Mouse (Mus musculus) WW6 (cell line): Measurements from ENCODE around the gene Hipk2.

Source experiments
- DNase-seq: peaks from one replicate; pipeline ENCODE4 v3.0.0-alpha.2; 2013; ENCODE audit warnings: low read depth, low spot score

Hipk2 gene

GRCm38 (mm10) chr6:38902820-38903439 is 27.0 kb upstream of the Hipk2 start:
- no peak for DNase-seq

DNA sequence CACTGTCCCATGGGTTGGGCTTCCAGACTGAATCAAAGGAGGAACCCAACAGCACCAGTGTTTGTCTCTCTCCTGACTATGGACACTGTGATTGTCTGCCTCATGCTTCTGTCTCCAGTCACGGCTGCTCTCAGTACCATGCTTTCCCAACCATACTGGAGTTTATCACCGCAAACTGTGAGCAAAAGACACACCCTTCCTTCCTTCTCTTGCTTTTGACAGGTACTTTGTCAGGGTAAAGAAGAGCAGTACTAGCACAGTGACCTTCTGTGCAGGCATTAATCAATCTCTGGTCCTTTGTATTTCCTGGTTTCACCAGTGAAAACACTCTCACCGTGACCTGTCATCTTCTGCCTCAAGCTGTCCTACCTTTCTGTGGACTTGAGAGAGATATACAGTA is 25.7 kb upstream of the Hipk2 start:
- DNase-seq: no peak

DNA sequence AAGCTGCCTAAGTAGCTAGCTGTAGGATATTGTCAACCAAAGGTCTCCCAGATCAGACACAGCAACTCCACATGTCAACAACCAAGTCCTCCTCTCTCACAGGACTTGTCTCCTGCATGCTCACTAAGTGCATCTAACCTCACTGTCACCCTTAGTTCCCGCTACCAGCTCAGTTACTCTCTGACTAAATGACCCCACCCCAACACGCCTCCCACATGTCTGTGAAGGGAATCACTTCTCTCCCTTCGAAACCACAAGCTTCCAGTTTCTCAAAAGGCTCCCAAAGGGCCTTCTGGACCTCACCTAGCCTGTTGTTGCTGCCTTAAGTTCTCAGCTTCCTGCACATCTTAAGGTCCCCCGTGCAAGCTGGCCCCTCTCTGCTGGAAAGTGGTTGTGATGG is 25.2 kb upstream of the Hipk2 start:
- DNase-seq: no peak

GRCm38 (mm10) chr6:38900479-38901126 is 24.6 kb upstream of the Hipk2 start:
- DNase-seq: no peak

GRCm38 (mm10) chr6:38900073-38900472 is 24.1 kb upstream of the Hipk2 start:
- DNase-seq: no peak

DNA sequence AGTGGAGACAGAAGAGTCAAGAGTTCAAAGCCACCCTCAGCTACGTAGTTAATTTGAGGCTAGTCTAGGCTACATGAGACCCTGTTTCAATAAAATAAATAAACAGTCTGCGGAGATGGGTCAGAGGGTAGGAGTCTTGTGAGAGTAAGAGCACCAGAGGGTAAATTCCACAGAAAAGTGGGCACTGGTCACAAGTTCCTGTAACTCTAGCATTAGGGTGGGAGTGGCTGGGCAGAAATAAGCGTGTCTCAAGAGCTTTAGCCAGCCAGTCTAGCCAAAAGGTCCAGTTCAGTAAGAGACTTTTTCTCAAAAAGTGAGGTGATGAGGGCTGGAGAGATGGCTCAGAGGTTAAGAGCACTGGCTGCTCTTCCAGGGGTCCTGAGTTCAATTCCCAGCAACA is 17.6 kb upstream of the Hipk2 start:
- DNase-seq: no peak

DNA sequence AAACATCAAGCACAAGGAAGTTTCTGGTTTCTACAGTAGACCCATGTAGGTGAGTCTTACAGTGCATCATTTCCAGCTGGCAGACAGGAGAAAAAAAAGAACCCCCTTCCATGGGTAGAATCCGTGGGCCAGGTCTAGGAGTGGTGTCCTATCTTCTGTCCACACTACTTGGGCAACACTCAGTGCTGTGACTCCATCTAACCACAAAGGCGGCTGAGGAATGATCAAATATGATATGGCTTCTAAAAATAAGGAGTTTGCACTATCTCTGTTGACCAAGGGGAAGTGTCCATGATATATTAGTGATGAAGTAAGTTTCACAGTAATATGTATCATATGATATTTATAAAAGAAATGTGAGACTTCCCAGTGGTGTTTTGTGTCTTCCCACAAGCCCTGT is 16.1 kb upstream of the Hipk2 start:
- DNase-seq: no peak

DNA sequence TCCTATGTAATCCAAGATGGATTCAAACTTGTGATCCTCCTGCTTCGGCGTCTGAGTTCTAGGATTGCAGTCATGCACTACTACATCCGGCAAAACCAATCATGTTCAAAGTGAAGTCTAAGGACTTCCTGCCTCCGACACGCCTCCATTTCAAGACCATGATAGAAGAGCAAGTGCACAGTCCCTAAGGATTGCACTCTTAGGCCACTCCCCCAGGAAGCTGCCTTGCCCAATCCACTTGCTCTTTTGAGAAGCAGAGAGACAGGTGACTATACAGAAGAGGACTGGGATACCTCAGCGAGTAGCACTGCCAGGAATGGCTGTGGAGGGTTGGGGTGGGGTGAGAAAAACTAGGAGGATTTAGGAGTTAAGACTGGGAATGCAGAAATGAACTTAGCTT is 13.2 kb upstream of the Hipk2 start:
- DNase-seq: no peak

- DNase-seq: no peak
Observed at GRCm38 (mm10) chr6:38887436-38887835, 11.5 kb upstream of the Hipk2 start.

GRCm38 (mm10) chr6:38885132-38885531 is 9.2 kb upstream of the Hipk2 start:
- no peak for DNase-seq

GRCm38 (mm10) chr6:38884482-38884881 is 8.5 kb upstream of the Hipk2 start:
- no peak for DNase-seq

- no peak for DNase-seq
Observed at GRCm38 (mm10) chr6:38882728-38883171, 6.8 kb upstream of the Hipk2 start.

DNA sequence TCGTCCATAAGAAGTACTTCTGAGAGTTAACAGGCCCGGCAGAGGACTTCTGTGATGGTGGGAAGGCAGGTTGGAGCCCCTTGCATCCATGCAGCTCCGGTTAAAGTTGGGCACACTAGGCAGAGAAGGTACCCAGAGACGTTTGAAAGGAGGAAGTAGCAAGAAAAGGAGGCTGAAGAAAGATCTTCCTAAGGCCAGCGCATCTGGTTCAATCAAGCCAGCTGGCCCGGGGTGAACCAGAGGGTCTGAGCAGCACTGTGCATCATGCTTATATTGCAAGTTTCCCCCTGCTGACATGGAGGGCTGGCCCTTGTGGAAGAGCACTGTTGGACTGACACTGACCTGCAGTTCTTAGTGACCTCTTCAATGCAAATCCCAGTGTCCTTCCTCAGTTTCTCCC is 6.0 kb upstream of the Hipk2 start:
- no peak for DNase-seq

DNA sequence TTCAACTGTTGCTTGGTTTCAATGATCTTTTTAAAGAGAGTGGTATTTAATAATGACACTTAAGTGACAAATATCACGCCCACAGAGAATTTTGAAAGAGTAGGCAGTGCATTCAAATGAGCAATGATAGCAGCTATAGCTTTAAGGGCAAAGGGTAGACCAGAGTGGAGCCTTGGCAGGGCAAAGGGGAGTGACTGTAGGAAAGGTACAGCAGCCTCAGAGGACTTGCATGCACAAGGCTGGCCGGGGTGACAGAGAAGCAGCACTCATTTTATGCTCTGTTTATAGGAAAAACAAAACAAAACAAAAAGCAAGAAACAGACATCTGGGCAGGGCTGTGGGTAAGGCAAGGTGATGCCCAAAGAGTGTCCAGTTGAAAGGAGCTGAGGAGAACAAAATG is 5.5 kb upstream of the Hipk2 start:
- DNase-seq: no peak

- DNase-seq: no peak
Observed at GRCm38 (mm10) chr6:38877674-38878073, 1.7 kb upstream of the Hipk2 start.

DNA sequence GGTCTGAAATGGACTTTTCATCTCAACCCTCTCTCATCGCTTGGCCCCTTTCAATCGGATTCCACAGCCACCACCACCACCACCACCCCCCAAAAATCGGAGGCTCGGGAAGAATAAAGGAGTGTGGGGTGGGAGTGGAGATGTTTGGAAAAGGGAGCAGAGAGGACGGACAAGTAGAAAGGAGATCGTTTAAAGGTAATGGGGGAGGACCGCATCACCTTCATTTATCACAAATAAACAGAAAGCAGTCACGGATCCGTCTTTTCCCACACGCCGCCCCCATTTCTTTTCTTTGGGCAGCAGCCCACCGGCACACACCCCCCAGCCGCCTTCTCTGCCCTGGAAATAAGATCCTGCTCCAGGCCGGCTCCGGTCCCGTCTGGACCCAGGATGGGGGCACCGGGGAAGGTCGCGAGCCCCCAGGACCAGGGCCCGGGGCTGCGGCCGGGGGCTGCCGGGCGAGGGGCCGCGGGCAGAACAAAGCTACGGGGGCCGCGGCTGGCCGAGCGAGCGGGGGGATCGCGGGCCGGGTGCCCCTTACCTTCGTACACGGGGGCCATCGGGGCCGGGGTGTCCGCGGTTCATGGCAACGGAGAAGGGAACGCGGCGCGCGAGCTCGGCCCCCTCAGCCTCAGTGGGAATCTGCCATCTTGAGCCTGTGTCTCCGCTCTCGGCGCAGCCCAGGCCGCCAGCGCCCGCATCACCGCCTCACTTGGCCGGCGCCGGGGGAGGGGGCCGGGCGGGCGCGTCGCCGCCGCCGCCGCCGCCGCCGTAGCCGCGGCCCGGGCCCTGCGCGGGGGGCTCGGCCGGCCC is 501 bp downstream of the Hipk2 start, which contains the start of gene Tbxas1:
Gene Tbxas1 (plus strand): TSS at position 147 of the 813 bp plus-strand sequence.
- no peak for DNase-seq

- DNase-seq: no peak
Observed at GRCm38 (mm10) chr6:38874565-38875257, 1.3 kb downstream of the Hipk2 start.

DNA sequence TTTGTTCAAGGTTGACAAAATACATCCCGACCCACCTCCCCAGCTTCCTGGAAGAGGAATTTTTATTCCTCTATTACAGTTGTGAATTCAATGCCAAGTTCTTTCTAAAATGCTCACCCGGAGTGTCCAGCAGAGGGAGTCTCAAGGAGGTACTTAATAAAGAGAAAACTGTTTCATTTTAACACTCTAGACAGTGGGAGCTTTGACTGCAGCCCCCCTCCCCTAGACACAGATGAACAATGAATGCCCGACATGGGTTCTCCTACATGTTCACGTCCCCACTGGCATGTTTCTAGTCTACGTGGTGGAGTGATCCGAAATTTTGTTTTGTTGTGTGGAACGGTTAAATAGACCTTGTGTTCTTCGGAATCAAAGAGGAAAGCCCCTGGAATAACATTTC is 1.9 kb downstream of the Hipk2 start:
- no peak for DNase-seq

- no peak for DNase-seq
Observed at GRCm38 (mm10) chr6:38873316-38873715, 2.6 kb downstream of the Hipk2 start.

GRCm38 (mm10) chr6:38871051-38871450 is 4.9 kb downstream of the Hipk2 start:
- DNase-seq: no peak

DNA sequence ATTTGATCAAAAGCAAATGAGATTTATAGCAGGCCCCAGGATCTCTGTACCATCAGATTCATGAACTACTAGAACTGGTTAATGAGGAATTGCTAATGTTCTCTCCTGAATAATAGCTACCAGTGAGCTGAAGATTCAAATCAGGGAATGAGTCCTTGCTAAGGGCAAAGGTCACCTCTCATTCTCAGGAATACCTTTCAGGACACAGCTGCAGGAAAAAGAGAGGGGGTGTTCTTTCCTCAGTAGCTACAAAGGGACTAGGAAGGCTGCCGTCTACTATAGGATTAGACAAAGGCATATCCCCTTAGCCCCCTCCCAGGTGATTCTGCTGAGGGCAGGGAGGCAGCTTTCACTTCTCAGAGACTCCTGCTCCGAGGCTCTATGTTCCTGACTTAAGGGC is 5.9 kb downstream of the Hipk2 start:
- no peak for DNase-seq

DNA sequence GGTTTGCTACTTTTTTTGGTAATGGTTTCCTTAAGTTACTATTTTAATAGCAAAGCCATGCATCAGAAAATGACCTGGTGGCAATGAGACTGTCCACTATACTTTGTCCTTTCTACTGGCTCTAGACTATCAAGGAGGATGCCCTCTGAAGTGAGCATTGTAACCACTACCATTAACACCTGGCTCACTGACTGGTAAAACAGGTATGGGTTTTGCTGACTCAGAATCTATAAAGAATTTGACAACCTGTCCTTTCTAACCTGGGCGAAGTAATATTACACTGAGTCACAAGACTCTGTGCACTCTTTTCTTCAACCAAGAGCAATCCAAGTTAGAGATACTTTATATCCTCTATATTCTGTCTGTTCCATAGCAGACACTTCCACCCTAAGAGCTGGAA is 7.0 kb downstream of the Hipk2 start:
- no peak for DNase-seq
